8 mouse cellular contexts compared by ENCODE assay signal in the genomic region with DNA sequence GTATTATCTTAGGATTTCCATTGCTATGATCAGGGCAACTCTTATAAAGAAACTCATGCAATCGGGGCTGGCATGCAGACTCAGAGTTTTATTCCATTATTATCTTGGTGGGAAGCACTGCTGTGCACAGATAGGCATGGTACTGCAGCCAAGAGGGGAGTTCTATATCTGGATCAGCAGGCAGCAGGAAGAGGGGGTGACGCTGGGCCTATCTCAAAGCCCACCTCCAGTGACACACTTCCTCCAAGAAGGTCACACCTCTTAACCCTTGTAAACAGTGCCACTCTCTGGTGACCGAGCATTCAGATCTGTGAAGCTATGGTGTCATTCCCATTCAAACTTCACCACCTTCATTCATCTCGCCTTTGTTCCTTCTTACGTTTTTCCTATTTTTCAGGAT.
DNase-seq lines count a peak whose midpoint lies in the region.

No protein-coding gene starts in this region.

- DNase-seq in cerebellum, postnatal 14 days, result peak; percentile 5 to 6
- no peak for DNase-seq in cerebellum, postnatal 25 days
- DNase-seq in layer of hippocampus, adult 9-11 months, result peak; percentile 44
- no peak for DNase-seq in layer of hippocampus, postnatal 10 days (ENCODE audit: low spot score in 2 of 2)
- DNase-seq in liver, result peak; percentile 14
- DNase-seq in thymus, postnatal 14 days, result peak; percentile 61
- no peak for DNase-seq in right cerebral cortex, postnatal 4 days
- no peak for DNase-seq in left cerebral cortex, postnatal 4 days

- intact Hi-C loops in left cerebral cortex, postnatal 4 days (cut with DNase I), result no loop called here

Comparison
In these comparisons a context has a peak if more than half of its experiments do, and no peak if none do; other contexts are left out.
1. DNase-seq: peak in cerebellum, postnatal 14 days (2 of 2), layer of hippocampus, adult 9-11 months (single experiment), liver (single experiment) and thymus, postnatal 14 days (single experiment); none in cerebellum, postnatal 25 days (0 of 2), layer of hippocampus, postnatal 10 days (0 of 2), right cerebral cortex, postnatal 4 days (single experiment) and left cerebral cortex, postnatal 4 days (single experiment).